Mouse (Mus musculus) kidney, adult 18-20 months (tissue): ENCODE data around the gene Pnkd.

Source experiments
- DNase-seq: peaks from one replicate; pipeline ENCODE4 v3.0.0; 2021

Pnkd gene

GRCm38 (mm10) chr1:74278988-74279387 is 5.7 kb upstream of the Pnkd start:
- DNase-seq, result no peak

DNA sequence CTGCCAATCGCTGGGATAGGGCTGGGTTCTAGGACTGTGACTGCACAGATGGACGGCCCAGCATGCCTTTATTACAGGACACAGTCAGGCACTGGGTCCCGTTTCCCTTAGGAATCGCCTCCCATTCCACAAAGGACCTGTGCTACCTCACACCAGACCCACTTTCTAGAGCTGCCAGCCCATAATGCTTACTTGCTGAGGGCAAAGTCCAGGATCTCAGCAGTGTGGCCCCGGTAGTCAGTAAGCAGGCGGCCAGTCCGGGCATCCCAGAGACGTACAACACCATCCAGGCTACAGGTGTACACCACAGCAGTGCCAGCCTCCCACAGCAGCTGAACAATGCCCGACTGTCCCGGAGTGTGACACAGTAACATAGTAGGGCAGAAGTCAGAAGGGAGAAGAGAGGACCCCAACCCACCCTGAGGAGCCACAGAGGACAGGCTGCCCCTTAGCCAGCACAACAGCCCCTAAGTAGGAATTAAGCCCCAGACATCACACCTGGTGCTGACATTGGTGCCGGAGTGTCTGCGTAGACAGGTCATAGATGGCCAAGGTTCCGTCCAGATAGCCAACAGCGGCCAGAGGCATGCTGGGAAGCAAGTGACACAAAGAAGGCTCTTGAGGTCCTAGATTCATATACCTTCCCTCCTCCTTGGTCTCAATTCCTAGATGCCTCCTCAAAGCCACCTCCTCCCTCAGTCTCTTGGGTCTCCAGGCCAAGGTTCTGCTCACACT is 4.0 kb upstream of the Pnkd start:
- no peak for DNase-seq

DNA sequence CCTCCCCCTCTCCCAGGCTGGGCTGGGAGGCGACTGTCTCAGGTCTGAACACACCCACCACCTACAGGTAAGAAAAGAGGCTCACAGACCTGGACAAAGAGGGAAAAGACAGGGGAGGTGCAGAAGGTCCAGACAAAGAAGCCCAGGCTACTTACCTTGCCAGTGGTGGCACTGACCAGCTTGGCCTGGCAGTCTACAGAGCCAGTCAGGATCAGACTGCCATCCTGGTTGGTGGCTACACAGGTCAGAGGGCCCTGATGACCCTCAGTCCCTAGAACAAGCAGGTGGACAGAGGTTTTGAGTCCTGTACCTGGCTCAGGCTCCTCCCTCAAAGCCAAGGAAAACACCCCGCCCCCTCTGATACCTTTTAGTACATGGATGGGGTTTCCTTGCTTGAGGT is 3.4 kb upstream of the Pnkd start:
- no peak for DNase-seq

DNA sequence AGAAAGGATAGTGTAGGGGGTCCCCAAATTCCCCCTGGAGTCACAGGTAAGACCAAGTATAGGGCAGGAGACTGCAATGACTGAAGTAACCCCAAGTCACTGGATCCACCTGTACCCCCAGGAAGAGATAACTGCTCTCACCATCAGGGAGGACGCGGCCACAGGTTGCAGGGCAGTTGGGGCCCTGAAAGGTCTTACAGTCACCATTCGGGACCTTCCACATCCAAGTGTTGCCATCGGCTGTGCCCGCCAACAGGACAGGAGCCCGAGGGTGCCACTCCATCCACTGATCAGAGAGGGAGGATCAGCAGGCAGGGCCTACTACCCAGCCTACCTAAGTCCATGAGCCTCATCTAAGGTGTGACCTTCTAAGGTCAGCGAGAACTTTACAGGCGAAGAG is 2.8 kb upstream of the Pnkd start:
- no peak for DNase-seq

- DNase-seq, result no peak
These were observed 1.7 kb upstream of the Pnkd start for GRCm38 (mm10) chr1:74282896-74283625.

DNA sequence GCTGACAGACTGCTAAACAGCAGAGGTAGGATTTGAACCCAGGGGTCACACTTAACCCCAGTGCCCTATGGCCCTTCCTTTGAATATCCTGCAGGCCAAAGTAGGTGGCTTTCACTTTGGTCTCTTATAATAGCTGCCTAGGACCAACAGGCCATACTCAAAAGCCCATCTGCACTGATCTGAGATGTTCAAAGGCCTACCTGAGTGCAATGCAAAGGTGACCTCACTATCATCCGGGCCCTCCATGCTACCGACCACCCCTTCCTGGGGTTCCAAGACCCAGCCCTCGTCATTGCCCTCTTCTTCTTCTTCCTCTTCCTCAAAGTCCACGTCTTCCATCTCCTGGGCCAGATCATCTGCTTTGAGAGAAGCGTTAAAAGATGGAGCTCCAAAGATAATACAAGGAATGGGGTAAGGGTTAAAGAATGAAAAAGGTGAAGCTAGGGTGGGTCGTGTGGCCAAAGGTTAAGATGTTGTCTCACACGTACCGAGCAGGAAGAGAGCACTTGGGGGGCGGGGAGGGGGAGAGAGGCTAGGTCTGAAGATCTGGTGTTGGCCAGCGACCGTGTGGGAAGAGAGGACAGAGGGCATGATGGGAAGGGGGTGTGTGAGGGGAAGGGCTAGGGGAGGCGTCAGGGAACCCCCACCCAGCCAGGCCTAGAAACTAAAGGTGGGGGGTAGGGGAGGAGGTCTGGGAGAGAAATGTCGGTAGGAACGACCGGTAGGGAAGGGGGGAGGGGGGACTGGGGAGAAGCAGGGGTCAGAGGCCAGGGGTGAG is 855 bp upstream of the Pnkd start:
- peak; percentile 60 for DNase-seq

- DNase-seq, result no peak
These were observed 681 bp downstream of the Pnkd start for GRCm38 (mm10) chr1:74285212-74286010.

DNA sequence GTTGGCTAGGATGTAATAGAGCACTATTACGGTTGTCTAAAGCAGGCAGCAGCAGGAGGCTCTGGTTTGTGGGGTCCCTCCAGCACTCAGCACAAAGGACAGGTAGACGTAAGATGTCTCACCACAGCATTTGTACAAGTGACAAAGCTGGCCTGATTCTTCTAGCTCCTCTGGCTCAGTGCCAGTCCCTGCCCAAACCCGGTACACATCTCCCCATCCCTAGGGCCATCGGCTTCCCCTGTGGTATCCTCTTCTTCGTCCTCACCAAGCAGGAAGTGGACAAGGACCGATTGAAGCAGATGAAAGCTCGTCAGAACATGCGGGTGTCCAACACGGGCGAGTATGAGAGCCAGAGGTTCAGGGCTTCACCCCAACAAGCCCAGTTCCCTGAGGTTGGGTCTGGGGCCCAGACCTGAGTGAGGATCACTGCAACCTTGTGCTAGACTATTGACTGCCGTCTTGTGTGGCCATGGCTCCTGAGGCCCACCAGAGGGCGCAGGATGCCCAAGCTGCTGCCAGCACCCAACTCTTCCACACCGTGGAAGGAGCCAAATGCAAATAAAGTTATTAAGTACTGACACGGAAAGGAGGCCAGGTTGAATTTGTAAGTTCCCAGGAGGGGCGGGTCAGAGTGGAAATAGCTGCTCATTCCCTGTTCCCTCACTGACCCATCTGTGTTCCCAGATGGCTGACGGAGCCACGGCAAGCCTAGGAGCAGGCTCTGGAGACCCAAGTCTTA is 2.3 kb downstream of the Pnkd start:
- peak; percentile 43 for DNase-seq

DNA sequence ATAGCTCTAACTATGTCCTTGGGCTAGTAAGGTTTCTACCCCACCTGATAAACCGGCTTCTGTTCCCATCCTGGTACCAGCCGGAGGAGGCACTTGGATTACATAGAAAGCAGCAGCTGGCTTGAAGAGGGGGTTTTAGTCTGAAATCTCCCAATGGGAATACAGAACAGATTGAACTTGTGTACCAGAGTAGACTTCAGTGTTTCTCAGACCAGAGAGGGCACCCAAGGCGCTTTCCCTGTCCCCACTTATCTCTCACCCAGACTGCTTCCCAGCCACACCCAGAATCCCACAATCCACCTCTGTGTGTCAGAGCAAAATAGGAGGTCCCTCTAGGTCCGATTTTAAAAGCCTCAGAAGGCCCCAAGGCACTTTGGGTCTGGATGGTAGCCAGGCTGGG is 3.6 kb downstream of the Pnkd start:
- no peak for DNase-seq

DNA sequence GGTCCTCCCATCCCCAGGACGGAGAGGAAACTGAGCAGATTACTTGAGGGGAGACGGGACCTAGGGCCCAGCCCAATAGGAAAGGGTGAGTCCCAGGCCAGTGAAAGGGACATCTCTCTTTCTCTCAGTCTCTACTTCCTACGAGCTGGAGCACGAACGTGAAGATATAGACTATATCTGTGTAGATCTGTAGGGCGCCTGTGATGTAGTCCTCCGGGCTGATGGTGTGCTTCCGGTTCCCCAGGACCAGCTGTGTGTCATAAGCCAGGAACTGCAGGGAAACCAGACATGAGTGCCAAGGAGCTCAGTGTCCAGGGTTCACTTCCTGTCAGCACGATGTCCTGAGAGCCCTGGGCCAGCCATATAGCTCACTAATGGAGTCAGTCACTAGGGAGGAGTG is 4.5 kb downstream of the Pnkd start:
- no peak for DNase-seq

DNA sequence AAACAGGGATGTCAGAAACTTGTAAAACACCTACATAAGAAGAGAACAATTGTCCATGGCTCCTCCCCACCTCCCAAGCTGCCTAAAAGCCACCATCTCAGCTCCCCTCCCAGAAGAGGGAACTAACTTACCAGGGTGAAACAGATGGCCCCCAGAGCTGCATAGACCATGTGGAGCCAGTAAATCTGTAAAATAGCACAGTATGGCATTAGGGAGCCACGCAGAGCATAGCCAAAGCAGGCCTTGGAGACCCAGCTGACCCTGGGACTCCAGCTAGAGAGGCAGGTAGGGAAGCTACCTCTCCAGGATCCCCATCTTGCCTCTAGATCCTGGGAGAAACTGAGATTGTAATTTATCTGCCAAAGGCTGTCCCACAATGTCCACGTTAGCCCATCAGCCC is 5.0 kb downstream of the Pnkd start:
- no peak for DNase-seq

- DNase-seq, result no peak
These were observed 5.4 kb downstream of the Pnkd start for GRCm38 (mm10) chr1:74290141-74290540.

GRCm38 (mm10) chr1:74292331-74293020 is 7.7 kb downstream of the Pnkd start:
- no peak for DNase-seq

DNA sequence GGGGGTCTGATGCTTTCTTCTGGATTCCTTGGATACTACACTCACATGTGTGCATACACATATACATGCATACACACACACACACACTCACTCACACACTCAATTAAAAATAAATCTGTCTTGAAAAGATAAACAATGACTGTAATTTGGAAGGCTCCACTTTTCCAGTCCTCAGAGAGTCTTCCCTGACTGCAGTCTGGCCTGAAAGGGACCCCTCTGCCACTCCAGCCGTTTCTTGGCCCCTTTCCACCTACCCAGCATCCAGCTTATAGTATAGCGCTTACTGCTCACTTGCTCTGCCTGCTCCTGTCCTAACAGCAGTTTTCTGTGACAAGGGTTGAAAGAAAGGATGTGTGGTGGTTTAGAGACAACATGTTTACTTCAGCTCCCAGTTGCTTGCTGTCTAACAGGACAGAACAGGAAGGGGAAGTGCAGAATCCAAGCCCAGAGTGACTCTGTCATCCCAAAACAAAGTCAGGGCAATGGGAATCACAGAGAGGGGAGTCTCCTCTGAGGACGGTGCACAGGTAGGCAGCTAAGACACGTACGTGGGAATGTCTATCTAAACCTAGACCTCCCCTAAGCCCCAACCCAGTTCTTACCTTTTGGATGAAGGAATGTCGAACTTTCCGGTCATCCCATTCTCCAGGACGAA is 8.7 kb downstream of the Pnkd start:
- no peak for DNase-seq

DNA sequence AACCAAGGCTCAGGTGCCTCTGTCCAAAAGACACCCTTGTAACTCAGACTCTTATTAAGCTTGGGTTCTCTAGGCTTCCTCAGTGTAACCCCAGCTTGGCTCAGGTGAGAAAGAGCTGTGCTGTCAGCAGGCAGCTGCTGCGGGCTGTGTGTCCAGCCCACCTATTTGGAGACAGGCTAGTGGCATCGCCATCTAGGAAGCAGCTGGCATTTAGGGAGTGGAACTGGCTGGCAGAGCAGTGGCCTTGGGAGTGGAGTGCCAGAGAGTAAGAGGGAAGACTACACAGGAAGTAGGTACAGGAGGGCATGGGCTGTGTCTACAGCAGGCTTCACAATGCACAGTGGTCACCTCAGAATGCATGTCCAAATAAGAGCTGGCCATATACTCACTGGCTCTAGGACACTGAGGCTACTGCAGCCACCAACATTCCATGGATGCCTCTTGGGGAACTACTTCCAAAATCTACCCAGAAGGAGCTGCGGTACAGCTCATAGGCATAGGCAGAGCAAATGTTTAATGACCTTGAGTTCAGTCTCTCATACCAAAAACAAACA is 9.4 kb downstream of the Pnkd start:
- DNase-seq, result no peak

DNA sequence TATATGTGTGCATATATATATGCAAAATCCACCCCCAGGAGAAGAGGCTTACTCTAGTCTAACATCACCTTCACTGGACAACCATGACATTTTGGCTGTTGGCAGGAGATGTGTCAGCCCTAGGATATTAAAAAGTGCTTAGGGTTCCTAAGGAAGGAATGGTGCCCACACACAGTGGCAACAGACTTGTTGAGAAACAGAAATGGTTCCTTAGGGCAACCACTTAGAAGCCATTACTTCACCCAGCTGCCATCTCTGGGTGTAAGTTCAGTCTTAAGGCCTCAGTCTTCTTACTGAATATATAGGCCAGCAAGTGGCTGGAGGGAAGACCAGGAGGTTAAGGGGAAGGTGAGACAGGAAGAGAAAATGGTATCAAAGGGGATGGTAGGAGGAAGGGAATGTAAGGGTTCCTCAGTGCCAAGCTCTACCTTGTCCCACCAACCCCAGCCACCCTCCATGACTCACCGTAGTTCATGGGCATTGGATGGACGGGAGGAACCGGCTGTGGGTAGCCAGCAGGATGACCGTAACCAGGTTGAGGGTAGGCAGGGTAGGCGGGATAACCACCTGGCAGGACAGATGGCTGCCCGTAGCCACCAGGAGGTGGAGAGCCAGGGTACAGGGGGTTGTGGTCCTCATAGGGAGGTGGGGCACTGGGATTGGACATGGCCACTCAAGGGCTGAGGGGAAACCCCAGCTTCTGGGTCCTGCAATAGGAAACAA is 10.2 kb downstream of the Pnkd start:
- DNase-seq, result no peak

GRCm38 (mm10) chr1:74295456-74296171 is 10.9 kb downstream of the Pnkd start:
- peak; percentile 87 for DNase-seq

- no peak for DNase-seq
These were observed 11.7 kb downstream of the Pnkd start for GRCm38 (mm10) chr1:74296477-74296876.

DNA sequence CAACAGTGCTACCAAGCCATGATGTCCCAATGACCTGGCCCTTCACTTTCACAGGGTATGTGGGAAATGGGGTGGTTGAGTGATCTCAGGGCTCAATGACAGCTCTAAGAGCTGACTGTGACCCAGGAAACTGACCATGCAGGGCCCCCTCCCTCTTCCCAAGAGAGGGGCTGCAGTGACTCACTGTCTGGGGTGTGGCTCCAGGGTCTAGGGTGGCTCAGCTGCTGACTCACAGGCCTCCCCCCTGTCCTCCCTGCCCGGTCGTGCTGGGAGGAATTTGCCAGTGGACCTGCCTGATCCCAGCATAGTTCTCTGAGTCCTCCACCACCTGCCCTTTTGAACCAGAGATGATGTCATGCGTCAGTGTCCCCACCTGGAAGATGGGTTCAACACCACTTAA is 12.5 kb downstream of the Pnkd start:
- no peak for DNase-seq
